8 mouse cellular contexts compared by ENCODE assay signal in genomic region chr7:40762520-40762919, GRCm38 (mm10).
DNase-seq lines count a peak whose midpoint lies in the region; ATAC-seq lines count a peak whose summit lies in the region.

No protein-coding gene starts in this region.

- H3K4me2 ChIP-seq in forebrain, embryonic 15.5 days (replicated peaks): no peak overlapping the region
- no peak overlapping the region for H3K4me2 ChIP-seq in hindbrain, embryonic 12.5 days (replicated peaks)

- H3K36me3 ChIP-seq in forebrain, embryonic 15.5 days: no peaks in the 10 kb centered on the region
- no peaks in the 10 kb centered on the region for H3K36me3 ChIP-seq in forebrain, embryonic 10.5 days (replicated peaks)
- H3K36me3 ChIP-seq in hindbrain, embryonic 12.5 days: no peaks in the 10 kb centered on the region

- H3K4me3 ChIP-seq in forebrain, embryonic 15.5 days: no peak overlapping the region
- no peak overlapping the region for H3K4me3 ChIP-seq in forebrain, embryonic 10.5 days
- H3K4me3 ChIP-seq in hindbrain, embryonic 12.5 days: no peak overlapping the region

- peaks cover 10% of the 10 kb centered on the region for H3K4me1 ChIP-seq in forebrain, embryonic 15.5 days
- H3K4me1 ChIP-seq in forebrain, embryonic 10.5 days: no peaks in the 10 kb centered on the region
- H3K4me1 ChIP-seq in hindbrain, embryonic 12.5 days: 0 out of 2 replicates have a peak, but pooled peaks cover 4% of the 10 kb centered on the region

- no peak overlapping the region for H3K9ac ChIP-seq in forebrain, embryonic 15.5 days (replicated peaks)
- no peak overlapping the region for H3K9ac ChIP-seq in hindbrain, embryonic 12.5 days

- H3K27me3 ChIP-seq in forebrain, embryonic 15.5 days: no peaks in the 10 kb centered on the region
- no peaks in the 10 kb centered on the region for H3K27me3 ChIP-seq in forebrain, embryonic 10.5 days (ENCODE audit: poor library complexity, severe bottlenecking)
- H3K27me3 ChIP-seq in hindbrain, embryonic 12.5 days: no peaks in the 10 kb centered on the region

- peak overlapping the region; percentile 55; the same call in 1 of the 2 replicates for H3K27ac ChIP-seq in forebrain, embryonic 15.5 days (replicated peaks)
- no peak overlapping the region for H3K27ac ChIP-seq in forebrain, embryonic 10.5 days
- no peak overlapping the region for H3K27ac ChIP-seq in hindbrain, embryonic 12.5 days

- 4% methylated on average over 5 of the region's 5 CpGs for WGBS in forebrain, embryonic 15.5 days
- WGBS in forebrain, embryonic 10.5 days: 34% methylated on average over 5 of the region's 5 CpGs
- 12% methylated on average over 5 of the region's 5 CpGs for WGBS in hindbrain, embryonic 12.5 days

- ATAC-seq in forebrain, embryonic 15.5 days (replicated peaks): peak; percentile 75
- ATAC-seq in hindbrain, embryonic 12.5 days (ENCODE audit: low FRiP score): peak; percentile 47; the same call in 1 of the 2 replicates
- ATAC-seq in megakaryocyte progenitor cell, adult 5-6 weeks (replicated peaks; ENCODE audit: poor library complexity): no peak

- no peaks in the 10 kb centered on the region for H3K9me3 ChIP-seq in forebrain, embryonic 15.5 days
- H3K9me3 ChIP-seq in forebrain, embryonic 10.5 days: no peaks in the 10 kb centered on the region
- no peaks in the 10 kb centered on the region for H3K9me3 ChIP-seq in hindbrain, embryonic 12.5 days (replicated peaks)

- no peak for DNase-seq in forebrain, embryonic 10.5 days (ENCODE audit: extremely low spot score, low spot score)
- DNase-seq in adrenal gland, postnatal 10 days: peak; percentile 32
- DNase-seq in layer of hippocampus, postnatal 10 days (ENCODE audit: low spot score in 2 of 2): peak; percentile 27 to 47
- DNase-seq in retina, embryonic 14.5 days (ENCODE audit: low spot score): peak; percentile 56
- DNase-seq in heart, adult 8-10 months (ENCODE audit: low spot score): no peak

Comparison
In these comparisons a context has a peak if more than half of its experiments do, and no peak if none do; other contexts are left out.
1. DNase-seq: peak in adrenal gland, postnatal 10 days (single experiment), layer of hippocampus, postnatal 10 days (2 of 2) and retina, embryonic 14.5 days (single experiment); none in forebrain, embryonic 10.5 days (single experiment) and heart, adult 8-10 months (single experiment).